Mouse (Mus musculus): ENCODE results near the gene Tmcc3. TPM values are rescaled to one million over a fixed set of nuclear protein-coding genes. Genes with fewer than 3 reads are reported as not detected.
A peak's percentile ranks its signal among the peaks of the same experiment; 100 is the strongest.

Tmcc3 gene
- total RNA-seq, 2 experiments from 2014 or later = 20.2 to 27.2 TPM

GRCm38 (mm10) chr10:94622281-94622680 is 310.5 kb downstream of the Tmcc3 start:
- Histone ChIP-seq H3K27ac (no peak overlapping the region), H3K4me3 (no peak overlapping the region)
- TF ChIP-seq CTCF (IDR thresholded peaks at IDR 0.05) = no peak
- DNase-seq (ENCODE audit: extremely low spot score in 1 of 2, low spot score in 2 of 2) = no peak
- intact Hi-C loops (cut with DNase I) = loop anchor here (5.0 to 10.0 kb wide), 2 partner anchors 65 to 853 kb away; partner anchors contain the start of gene Cep83

- TF ChIP-seq CTCF (IDR thresholded peaks at IDR 0.05) = no peak
- intact Hi-C loops (cut with DNase I) = loop anchor here (1.0 to 10.0 kb wide), 3 partner anchors 64 to 852 kb away; partner anchors contain the start of gene Cep83
- no peak for DNase-seq (ENCODE audit: extremely low spot score in 1 of 2, low spot score in 2 of 2)
- Histone ChIP-seq H3K27ac (no peak overlapping the region), H3K4me3 (no peak overlapping the region)
Measured at GRCm38 (mm10) chr10:94622828-94623227, 311.1 kb downstream of the Tmcc3 start.

GRCm38 (mm10) chr10:94623617-94624016 is 311.9 kb downstream of the Tmcc3 start:
- peak; percentile 77 to 90 for DNase-seq (ENCODE audit: extremely low spot score in 1 of 2, low spot score in 2 of 2)
- H3K27ac ChIP-seq = no peak overlapping the region
- peak; percentile 98 for TF ChIP-seq CTCF (IDR thresholded peaks at IDR 0.05)
- intact Hi-C loops (cut with DNase I) = loop anchor here (1.0 to 10.0 kb wide), 3 partner anchors 64 to 851 kb away; partner anchors contain the start of gene Cep83
- H3K4me3 ChIP-seq = no peak overlapping the region

- no peak for DNase-seq (ENCODE audit: extremely low spot score in 1 of 2, low spot score in 2 of 2)
- no peak overlapping the region for H3K4me3 ChIP-seq
- no peak for TF ChIP-seq CTCF (IDR thresholded peaks at IDR 0.05)
- intact Hi-C loops (cut with DNase I) = loop anchor here (10.0 kb wide), 1 partner anchor 850 kb away; no protein-coding TSS in a partner anchor
- no peak overlapping the region for H3K27ac ChIP-seq
Measured at GRCm38 (mm10) chr10:94625036-94625435, 313.3 kb downstream of the Tmcc3 start.

GRCm38 (mm10) chr10:94625606-94626005 is 313.9 kb downstream of the Tmcc3 start:
- no peak overlapping the region for H3K27ac ChIP-seq
- intact Hi-C loops (cut with DNase I) = loop anchor here (10.0 kb wide), 1 partner anchor 849 kb away; no protein-coding TSS in a partner anchor
- no peak for DNase-seq (ENCODE audit: extremely low spot score in 1 of 2, low spot score in 2 of 2)
- no peak overlapping the region for H3K4me3 ChIP-seq
- no peak for TF ChIP-seq CTCF (IDR thresholded peaks at IDR 0.05)

- DNase-seq (ENCODE audit: extremely low spot score in 1 of 2, low spot score in 2 of 2) = no peak
- TF ChIP-seq CTCF (IDR thresholded peaks at IDR 0.05) = no peak
- Histone ChIP-seq H3K27ac (no peak overlapping the region), H3K4me3 (no peak overlapping the region)
- intact Hi-C loops (cut with DNase I) = no loop called here
Measured at GRCm38 (mm10) chr10:94630771-94631280, 319.1 kb downstream of the Tmcc3 start.

GRCm38 (mm10) chr10:94631541-94632113 is 319.9 kb downstream of the Tmcc3 start:
- no peak overlapping the region for H3K4me3 ChIP-seq
- no peak for DNase-seq (ENCODE audit: extremely low spot score in 1 of 2, low spot score in 2 of 2)
- intact Hi-C loops (cut with DNase I) = no loop called here
- no peak for TF ChIP-seq CTCF (IDR thresholded peaks at IDR 0.05)
- no peak overlapping the region for H3K27ac ChIP-seq

- intact Hi-C loops (cut with DNase I) = no loop called here
- H3K27ac ChIP-seq = no peak overlapping the region
- DNase-seq (ENCODE audit: extremely low spot score in 1 of 2, low spot score in 2 of 2) = no peak
- no peak for TF ChIP-seq CTCF (IDR thresholded peaks at IDR 0.05)
- H3K4me3 ChIP-seq = no peak overlapping the region
Measured at GRCm38 (mm10) chr10:94632245-94632644, 320.5 kb downstream of the Tmcc3 start.

GRCm38 (mm10) chr10:94638599-94638998 is 326.9 kb downstream of the Tmcc3 start:
- no peak for TF ChIP-seq CTCF (IDR thresholded peaks at IDR 0.05)
- intact Hi-C loops (cut with DNase I) = no loop called here
- H3K27ac ChIP-seq = no peak overlapping the region
- DNase-seq (ENCODE audit: extremely low spot score in 1 of 2, low spot score in 2 of 2) = no peak
- no peak overlapping the region for H3K4me3 ChIP-seq

GRCm38 (mm10) chr10:94639281-94639680 is 327.5 kb downstream of the Tmcc3 start:
- Histone ChIP-seq H3K4me3 (no peak overlapping the region), H3K27ac (no peak overlapping the region)
- TF ChIP-seq CTCF (IDR thresholded peaks at IDR 0.05) = no peak
- no peak for DNase-seq (ENCODE audit: extremely low spot score in 1 of 2, low spot score in 2 of 2)
- intact Hi-C loops (cut with DNase I) = no loop called here

- TF ChIP-seq CTCF (IDR thresholded peaks at IDR 0.05) = no peak
- H3K4me3 ChIP-seq = no peak overlapping the region
- H3K27ac ChIP-seq = no peak overlapping the region
- no peak for DNase-seq (ENCODE audit: extremely low spot score in 1 of 2, low spot score in 2 of 2)
- intact Hi-C loops (cut with DNase I) = no loop called here
Measured at GRCm38 (mm10) chr10:94640067-94640466, 328.3 kb downstream of the Tmcc3 start.

Small RNAs within 50 kb of the gene (microRNA-seq; reads per million reads assigned to microRNA genes)
- gene Mir7211 = 0.24 to 0.49 reads per million in 2 experiments

Other genes starting within 250 kb of the Tmcc3 start
- gene Nr2c1, start 163.9 kb upstream of the Tmcc3 start, total RNA-seq (2021) = 1 to 10 TPM; 7.7 to 9.1 TPM
- 100 to 1,000 TPM; 218 to 239 TPM for gene Ndufa12, start 113.2 kb upstream of the Tmcc3 start, total RNA-seq (2021)
- not detected for gene Gm4792, start 13.2 kb upstream of the Tmcc3 start, total RNA-seq (2021)